Mouse (Mus musculus) Muller cell, postnatal 12 days (primary cell): ENCODE measurements around the gene Pan3.

Source experiments
- DNase-seq: peaks from one replicate; pipeline ENCODE4 v3.0.0-alpha.2; 2015; ENCODE audit errors: inconsistent ontology term

Pan3 gene

GRCm38 (mm10) chr5:147430936-147431839 lies 1.2 kb downstream of the Pan3 start:
- DNase-seq: peak; percentile 75

GRCm38 (mm10) chr5:147432927-147433326 lies 3.0 kb downstream of the Pan3 start:
- DNase-seq: no peak

GRCm38 (mm10) chr5:147435224-147435623 lies 5.3 kb downstream of the Pan3 start:
- no peak for DNase-seq

- DNase-seq: no peak
These were observed 5.8 kb downstream of the Pan3 start for GRCm38 (mm10) chr5:147435751-147436150.

GRCm38 (mm10) chr5:147436491-147436890 lies 6.5 kb downstream of the Pan3 start:
- DNase-seq: peak; percentile 78

- DNase-seq: no peak
These were observed 11.1 kb downstream of the Pan3 start for GRCm38 (mm10) chr5:147440996-147441507.

- no peak for DNase-seq
These were observed 12.0 kb downstream of the Pan3 start for GRCm38 (mm10) chr5:147441979-147442378.

GRCm38 (mm10) chr5:147442741-147443140 lies 12.8 kb downstream of the Pan3 start:
- no peak for DNase-seq

GRCm38 (mm10) chr5:147444298-147444697 lies 14.3 kb downstream of the Pan3 start:
- DNase-seq: no peak

GRCm38 (mm10) chr5:147444757-147445156 lies 14.8 kb downstream of the Pan3 start:
- DNase-seq: no peak

GRCm38 (mm10) chr5:147445252-147445651 lies 15.3 kb downstream of the Pan3 start:
- DNase-seq: no peak

GRCm38 (mm10) chr5:147448526-147448925 lies 18.6 kb downstream of the Pan3 start:
- no peak for DNase-seq

GRCm38 (mm10) chr5:147448933-147449332 lies 19.0 kb downstream of the Pan3 start:
- DNase-seq: peak; percentile 89

- DNase-seq: no peak
These were observed 26.5 kb downstream of the Pan3 start for GRCm38 (mm10) chr5:147456491-147456890.

- DNase-seq: no peak
These were observed 30.0 kb downstream of the Pan3 start for GRCm38 (mm10) chr5:147459821-147460567.

GRCm38 (mm10) chr5:147463251-147463650 lies 33.3 kb downstream of the Pan3 start:
- no peak for DNase-seq

GRCm38 (mm10) chr5:147466361-147466760 lies 36.4 kb downstream of the Pan3 start:
- DNase-seq: no peak

GRCm38 (mm10) chr5:147471163-147471562 lies 41.2 kb downstream of the Pan3 start:
- no peak for DNase-seq

GRCm38 (mm10) chr5:147473071-147473470 lies 43.1 kb downstream of the Pan3 start:
- DNase-seq: no peak

GRCm38 (mm10) chr5:147473856-147474255 lies 43.9 kb downstream of the Pan3 start:
- DNase-seq: no peak

- no peak for DNase-seq
These were observed 46.1 kb downstream of the Pan3 start for GRCm38 (mm10) chr5:147476109-147476508.

- DNase-seq: no peak
These were observed 47.1 kb downstream of the Pan3 start for GRCm38 (mm10) chr5:147477106-147477505.

GRCm38 (mm10) chr5:147479341-147479740 lies 49.4 kb downstream of the Pan3 start:
- no peak for DNase-seq
